Comparison of ENCODE assay signal across 21 mouse cellular contexts in genomic region chr14:63014667-63015066, GRCm38 (mm10). TPM values are rescaled to one million over a fixed set of nuclear protein-coding genes. Genes with fewer than 3 reads are reported as not detected.
"Had no signal": no experiment of that assay in that cellular context is flagged by ENCODE, and none has a peak within 500 bp of the region (broad histone marks: within the 10 kb centered on the region; RNA-seq: fewer than 3 reads in every experiment).

No protein-coding gene starts in this region.

- H3K9ac ChIP-seq: limb, embryonic 15.5 days; liver, embryonic 13.5 days; liver, postnatal 0 days; lung, embryonic 15.5 days; midbrain, embryonic 12.5 days; stomach, embryonic 15.5 days had no signal

- DNase-seq: kidney, postnatal 25 days; liver, embryonic 13.5 days; liver, postnatal 0 days; lung, postnatal 14 days; right cerebral cortex, postnatal 14 days; thymus, adult 18-20 months; thymus, postnatal 14 days had no signal

- H3K4me1 ChIP-seq: limb, embryonic 15.5 days; liver, embryonic 13.5 days; lung, embryonic 15.5 days; midbrain, embryonic 12.5 days; stomach, embryonic 15.5 days had no signal

- H3K4me2 ChIP-seq: limb, embryonic 15.5 days; liver, embryonic 13.5 days; lung, embryonic 15.5 days; midbrain, embryonic 12.5 days; stomach, embryonic 15.5 days had no signal

- H3K9me3 ChIP-seq: limb, embryonic 15.5 days; liver, embryonic 13.5 days; lung, embryonic 15.5 days; midbrain, embryonic 12.5 days; stomach, embryonic 15.5 days had no signal

- ATAC-seq: liver, postnatal 0 days; midbrain, embryonic 16.5 days had no signal

- H3K4me3 ChIP-seq: left cerebral cortex, adult 2 months; limb, embryonic 15.5 days; liver, embryonic 13.5 days; lung, embryonic 15.5 days; midbrain, embryonic 12.5 days; stomach, embryonic 15.5 days had no signal

- H3K27me3 ChIP-seq: limb, embryonic 15.5 days; liver, embryonic 13.5 days; lung, embryonic 15.5 days; midbrain, embryonic 12.5 days; stomach, embryonic 15.5 days had no signal

- H3K27ac ChIP-seq: left cerebral cortex, adult 2 months; limb, embryonic 15.5 days; liver, embryonic 13.5 days; lung, embryonic 15.5 days; macrophage; midbrain, embryonic 12.5 days; stomach, embryonic 15.5 days had no signal

- H3K36me3 ChIP-seq: limb, embryonic 15.5 days; liver, embryonic 13.5 days; lung, embryonic 15.5 days; midbrain, embryonic 12.5 days; stomach, embryonic 15.5 days had no signal

RNA-seq across cellular contexts. Expression of gene Defb43, which starts 3.1 kb away (rescaled TPM):
- total RNA-seq: layer of hippocampus, postnatal 25 days; left cerebral cortex, adult 2 months; left cerebral cortex, postnatal 25 days; megakaryocyte-erythroid progenitor cell, adult 5-6 weeks had no signal
- polyA plus RNA-seq: kidney, embryonic 16.5 days; limb, embryonic 11.5 days; limb, embryonic 15.5 days; liver, embryonic 13.5 days; liver, postnatal 0 days; lung, embryonic 15.5 days; macrophage; midbrain, embryonic 12.5 days; midbrain, embryonic 16.5 days; neural tube, embryonic 14.5 days; spleen, adult 2 months; stomach, embryonic 15.5 days had no signal

RNA-seq across cellular contexts. Expression of gene Defb47, which starts 16.8 kb away (rescaled TPM):
- total RNA-seq: layer of hippocampus, postnatal 25 days; left cerebral cortex, adult 2 months; left cerebral cortex, postnatal 25 days; megakaryocyte-erythroid progenitor cell, adult 5-6 weeks had no signal
- polyA plus RNA-seq: kidney, embryonic 16.5 days; limb, embryonic 11.5 days; limb, embryonic 15.5 days; liver, embryonic 13.5 days; liver, postnatal 0 days; lung, embryonic 15.5 days; macrophage; midbrain, embryonic 12.5 days; midbrain, embryonic 16.5 days; neural tube, embryonic 14.5 days; spleen, adult 2 months; stomach, embryonic 15.5 days had no signal

RNA-seq across cellular contexts. Expression of gene Defb48, which starts 30.4 kb away (rescaled TPM):
- total RNA-seq: layer of hippocampus, postnatal 25 days; left cerebral cortex, adult 2 months; left cerebral cortex, postnatal 25 days; megakaryocyte-erythroid progenitor cell, adult 5-6 weeks had no signal
- polyA plus RNA-seq: kidney, embryonic 16.5 days; limb, embryonic 11.5 days; limb, embryonic 15.5 days; liver, embryonic 13.5 days; liver, postnatal 0 days; lung, embryonic 15.5 days; macrophage; midbrain, embryonic 12.5 days; midbrain, embryonic 16.5 days; neural tube, embryonic 14.5 days; spleen, adult 2 months; stomach, embryonic 15.5 days had no signal

RNA-seq across cellular contexts. Expression of gene Defb42, which starts 32.1 kb away (rescaled TPM):
- total RNA-seq: left cerebral cortex, adult 2 months; left cerebral cortex, postnatal 25 days had no signal
- polyA plus RNA-seq: limb, embryonic 11.5 days; limb, embryonic 15.5 days; liver, postnatal 0 days; macrophage; midbrain, embryonic 12.5 days; midbrain, embryonic 16.5 days; stomach, embryonic 15.5 days had no signal

RNA-seq across cellular contexts. Expression of gene Defb30, which starts 35.1 kb away (rescaled TPM):
- total RNA-seq: layer of hippocampus, postnatal 25 days; left cerebral cortex, adult 2 months; left cerebral cortex, postnatal 25 days; megakaryocyte-erythroid progenitor cell, adult 5-6 weeks had no signal
- polyA plus RNA-seq: kidney, embryonic 16.5 days; limb, embryonic 11.5 days; limb, embryonic 15.5 days; liver, embryonic 13.5 days; liver, postnatal 0 days; lung, embryonic 15.5 days; macrophage; midbrain, embryonic 12.5 days; midbrain, embryonic 16.5 days; neural tube, embryonic 14.5 days; spleen, adult 2 months; stomach, embryonic 15.5 days had no signal
